Mouse (Mus musculus) liver, adult 2 months (tissue): ENCODE measurements around the gene Pde4a.

ENCODE experiments used
- CTCF ChIP-seq: fragments of 200-500 bp; IDR thresholded peaks from 2 replicates; pipeline ENCODE4 v1.5.1; 2011; ENCODE audit warnings: low read depth, low read length, control low read depth
- POLR2A ChIP-seq: fragments of 200-500 bp; IDR thresholded peaks from 2 replicates; pipeline ENCODE4 v1.6.1; 2011; ENCODE audit warnings: low read length, control low read depth; ENCODE audit not compliant: insufficient read depth; ENCODE audit errors: extremely low read depth

- TF ChIP-seq CTCF (no peak), POLR2A (no peak)
These were observed 78.4 kb downstream of the Pde4a start for GRCm38 (mm10) chr9:21243826-21244427.
